Mouse (Mus musculus) olfactory bulb, adult 2 months (tissue): ENCODE results near the gene Nedd4.

Source experiments
- CTCF ChIP-seq: fragments of 200-500 bp; IDR thresholded peaks from 2 replicates; pipeline ENCODE4 v1.5.1; 2012; ENCODE audit warnings: low read depth, mild to moderate bottlenecking, low read length, moderate library complexity; ENCODE audit not compliant: insufficient read depth
- POLR2A ChIP-seq: fragments of 200-500 bp; IDR thresholded peaks from 2 replicates; pipeline ENCODE4 v1.6.1; 2012; ENCODE audit warnings: mild to moderate bottlenecking, low read depth, low read length, moderate library complexity; ENCODE audit not compliant: insufficient read depth

GRCm38 (mm10) chr9:72644418-72645110, 17.6 kb upstream of the Nedd4 start:
- TF ChIP-seq CTCF (no peak), POLR2A (no peak)
